Mouse (Mus musculus) left cerebral cortex, postnatal 25 days (tissue): Measurements from ENCODE around the gene Lrp3. TPM values are rescaled to one million over a fixed set of nuclear protein-coding genes. Genes with fewer than 3 reads are reported as not detected.

Source experiments
- DNase-seq, 2 experiments: peaks; one replicate each; pipeline ENCODE4 v3.0.0; 2022; ENCODE audit warnings: low spot score in 2 of 2, mixed read lengths in 1 of 2
- intact Hi-C: fragments of 180-260 bp; cut with DNase I; formaldehyde crosslinking; loops from one replicate; pipeline ENCODE4 v1.15.1; 2025
- total RNA-seq, 2 experiments: library from RNA; stranded (reverse); gene quantifications; 2 replicates each; pipeline ENCODE4 v1.2.3; 2021

Lrp3 gene
- total RNA-seq, 2 experiments from 2014 or later, result 79.3 to 81.5 TPM

DNA sequence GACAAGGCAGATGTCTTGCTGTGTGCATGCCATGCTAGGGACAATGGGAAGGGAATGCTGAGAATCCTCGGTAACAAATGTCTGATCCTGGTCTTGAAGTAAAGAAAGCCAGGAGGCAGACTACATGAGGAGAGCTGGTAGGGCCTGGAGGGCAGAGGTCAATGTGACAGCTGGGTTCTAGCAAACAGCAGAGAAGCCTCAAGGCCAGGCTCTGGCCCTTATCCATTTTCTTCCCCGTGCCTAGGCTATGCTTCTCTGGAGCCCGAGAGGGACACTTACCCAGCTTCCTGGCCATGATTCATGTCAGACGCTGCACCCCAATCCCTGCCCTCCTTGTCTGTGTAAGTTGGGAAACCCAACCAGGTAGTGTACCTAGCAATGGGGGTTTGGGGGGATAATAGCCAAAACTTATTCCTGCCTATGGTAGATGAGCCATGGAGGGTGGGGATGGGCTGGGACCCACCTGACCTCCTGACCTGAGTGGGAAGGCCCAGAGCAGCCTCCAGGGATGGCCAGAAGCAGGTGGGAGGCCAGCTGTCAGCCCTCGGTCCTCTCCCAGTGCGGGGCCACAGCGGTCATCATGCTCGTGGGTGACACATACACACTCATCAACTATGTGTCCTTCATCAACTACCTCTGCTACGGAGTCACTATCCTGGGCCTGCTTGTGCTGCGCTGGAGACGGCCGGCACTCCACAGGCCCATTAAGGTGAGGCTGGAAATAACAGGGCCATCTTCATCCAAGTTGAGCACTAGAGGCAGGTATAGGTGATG is 16.1 kb downstream of the Lrp3 start:
- intact Hi-C loops, result no loop called here
- no peak for DNase-seq

DNA sequence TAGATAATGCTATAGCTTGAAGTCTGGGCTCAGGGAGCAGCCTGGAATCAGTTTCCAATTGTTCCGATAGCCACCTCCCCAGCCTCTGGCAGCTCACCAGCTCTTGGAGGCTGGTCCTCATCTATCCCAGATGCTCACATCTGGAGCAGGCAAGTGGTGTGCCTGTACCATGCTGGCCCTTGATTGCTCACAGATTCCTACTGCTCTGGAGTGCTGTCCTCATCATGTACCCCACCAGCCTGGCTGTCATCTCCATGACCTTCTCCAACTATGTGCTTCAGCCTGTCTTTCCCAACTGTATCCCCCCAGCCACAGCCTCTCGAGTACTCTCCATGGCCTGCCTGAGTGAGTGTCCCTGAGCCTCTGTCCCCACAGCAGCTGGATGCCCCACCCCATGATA is 18.3 kb downstream of the Lrp3 start:
- intact Hi-C loops, result no loop called here
- DNase-seq, result no peak

DNA sequence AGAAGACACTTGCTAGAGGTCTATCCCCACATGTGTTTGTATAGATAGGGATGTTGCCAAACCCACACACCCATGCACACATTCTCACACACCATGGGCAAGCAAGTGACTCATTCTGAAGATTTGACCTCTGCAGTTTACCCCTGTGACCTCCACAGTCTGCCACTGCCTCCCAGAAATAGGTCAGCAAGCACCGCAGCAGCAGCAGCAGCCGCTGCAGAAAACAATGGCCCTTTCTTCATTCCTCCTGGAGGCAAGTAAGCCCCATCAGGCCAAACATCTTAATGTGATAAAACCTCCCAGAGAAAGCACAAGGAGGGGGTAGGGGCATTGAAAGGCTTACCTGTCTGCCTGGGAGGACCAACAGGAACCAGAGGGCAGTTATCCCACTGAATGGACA is 24.0 kb downstream of the Lrp3 start:
- DNase-seq, result no peak
- intact Hi-C loops, result no loop called here

DNA sequence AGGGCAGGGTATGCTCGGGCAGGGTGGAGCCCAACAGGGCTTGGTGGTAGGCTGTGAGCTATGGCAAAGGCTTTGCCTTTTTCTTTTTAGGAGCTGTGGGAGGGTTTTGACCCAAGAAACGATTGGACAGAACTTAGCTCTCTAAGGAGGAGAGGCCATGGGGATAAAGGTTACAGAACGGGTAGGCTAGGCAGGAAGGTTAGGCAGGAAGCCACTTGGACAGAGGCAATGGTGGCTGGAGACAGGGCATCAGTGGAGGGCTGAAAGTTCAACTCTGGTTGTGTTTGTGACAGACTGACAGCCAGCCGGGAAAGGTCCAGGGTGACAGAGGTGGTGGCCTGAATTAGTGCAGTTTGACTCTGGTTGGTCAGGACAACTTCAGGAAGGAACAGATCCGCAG is 25.6 kb downstream of the Lrp3 start:
- DNase-seq, result no peak
- intact Hi-C loops, result no loop called here

DNA sequence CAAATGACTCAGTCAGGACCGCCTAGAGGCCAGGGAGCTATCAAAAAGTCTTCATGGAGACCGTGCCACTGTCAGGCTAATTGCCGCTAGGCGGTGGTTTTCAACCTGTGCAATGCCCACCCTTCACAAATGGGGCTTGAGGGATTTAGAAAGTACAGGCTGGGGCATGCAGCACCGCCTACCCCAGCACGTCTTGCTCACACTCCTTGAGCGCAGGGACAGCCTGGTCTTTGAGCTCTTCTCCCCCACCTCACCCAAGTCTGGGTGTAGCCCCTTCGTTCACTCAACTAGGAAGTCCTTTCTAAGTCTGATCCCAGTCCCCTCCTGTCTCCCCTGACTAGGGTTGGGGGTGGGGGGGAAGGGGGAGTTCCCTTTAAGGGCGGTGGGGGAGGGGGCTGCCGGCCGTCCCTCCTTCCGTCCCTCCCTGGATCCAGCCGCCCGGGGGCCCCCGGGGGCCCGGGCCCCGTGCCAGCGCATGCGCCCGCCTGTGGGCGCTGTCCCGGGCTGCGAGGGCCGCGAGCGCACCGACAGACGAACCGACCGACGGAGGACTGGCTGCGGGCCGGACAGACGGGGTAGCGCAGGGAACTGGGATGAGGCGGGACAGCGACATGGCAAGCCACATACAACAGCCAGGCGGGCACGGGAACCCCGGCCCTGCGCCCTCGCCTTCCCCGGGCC is 29.3 kb downstream of the Lrp3 start, which contains the start of gene Slc7a10:
Slc7a10 (plus strand) TSS at position 497 of the 681 bp plus-strand sequence.
- intact Hi-C loops, result no loop called here
- DNase-seq, result no peak

DNA sequence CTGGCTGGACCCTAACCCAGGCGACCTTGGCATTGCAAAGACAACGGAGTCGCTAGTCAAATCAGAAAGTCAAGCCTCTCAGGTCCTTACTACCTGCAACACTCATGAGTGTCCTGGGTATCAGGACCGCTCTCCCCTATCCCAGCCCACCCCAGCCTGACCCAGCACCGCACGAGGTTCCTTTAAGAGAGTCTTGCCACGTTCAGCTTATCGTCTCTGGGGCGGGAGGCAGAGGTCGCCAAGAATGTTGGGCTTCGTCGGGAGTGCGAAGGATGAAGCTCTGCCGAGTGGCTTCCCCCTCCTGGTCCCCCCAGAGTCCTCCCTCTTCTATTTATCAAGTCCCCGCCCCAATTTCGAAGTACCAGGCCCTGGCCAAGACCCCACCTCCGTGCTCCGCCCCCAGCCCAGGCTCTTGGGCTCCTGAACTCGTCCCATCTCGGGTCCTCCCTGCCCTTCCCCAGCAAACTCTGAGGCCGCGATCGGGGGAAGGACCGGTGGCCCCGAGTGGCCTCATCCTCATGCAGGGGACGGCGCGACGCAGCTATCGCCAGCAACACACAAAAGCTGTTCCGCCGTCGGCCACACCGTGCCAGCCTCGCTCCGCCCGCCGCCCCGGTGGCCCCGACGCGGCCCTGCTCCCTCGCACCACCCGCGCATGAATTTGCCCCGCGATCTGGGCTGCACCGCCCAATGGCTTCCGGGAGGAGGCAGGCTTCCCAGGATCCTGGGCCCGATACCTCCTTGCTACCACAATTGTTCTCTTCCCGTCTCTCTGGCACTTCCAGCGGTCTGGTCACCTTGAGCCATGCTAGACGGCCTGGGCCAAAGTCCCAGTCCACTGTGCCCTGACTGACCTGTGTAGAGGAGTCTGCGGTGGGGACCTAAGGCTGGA is 30.2 kb downstream of the Lrp3 start:
- intact Hi-C loops, result no loop called here

DNA sequence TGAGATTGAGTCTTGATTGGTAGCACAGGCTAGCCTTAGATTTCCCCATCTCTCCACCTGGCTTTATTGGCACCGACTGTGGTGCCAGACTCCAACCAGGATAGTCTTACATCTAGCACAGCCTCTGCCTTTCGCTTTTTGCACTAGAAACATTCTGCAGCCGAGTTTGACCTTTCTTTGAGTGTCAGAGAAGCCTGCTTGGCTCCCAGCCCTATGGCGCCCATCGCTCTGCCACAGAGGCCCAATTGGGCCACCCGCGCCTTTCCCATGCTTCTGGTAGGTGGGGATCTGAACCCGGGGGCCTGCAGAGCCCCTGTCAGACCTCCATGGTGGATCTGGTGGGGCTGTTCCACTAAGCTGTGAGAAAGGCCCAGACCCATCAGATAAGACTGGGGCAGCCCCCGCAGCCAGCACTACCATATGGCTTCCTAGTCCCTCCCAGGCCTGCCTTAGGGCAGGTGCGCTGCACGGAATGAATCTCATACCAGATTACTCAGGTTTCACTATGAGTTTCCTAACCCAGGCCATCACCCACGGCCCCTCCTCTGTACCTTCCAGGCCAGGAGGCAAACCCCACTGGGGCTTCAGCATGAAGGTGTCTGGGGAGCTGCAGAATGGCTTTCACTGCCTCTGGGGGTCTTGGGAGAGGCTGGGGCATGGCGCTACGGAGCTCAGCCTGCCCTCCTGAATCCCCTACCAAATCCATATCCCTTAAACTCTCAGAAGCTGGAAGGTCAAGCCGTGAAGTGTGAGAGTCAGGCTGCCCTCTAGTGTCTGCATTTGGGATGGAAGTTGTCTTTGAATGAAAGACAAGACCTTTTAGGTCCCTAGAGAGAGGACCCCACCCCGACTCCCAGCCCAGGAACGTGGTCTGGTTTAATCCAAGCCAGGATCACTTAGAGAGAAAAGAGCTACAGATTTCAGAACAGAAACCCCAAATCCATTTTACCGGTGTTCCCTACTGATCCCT is 38.6 kb downstream of the Lrp3 start:
- intact Hi-C loops, result loop anchor here (2.0 to 10.0 kb wide), 2 partner anchors 86 to 262 kb away; partner anchors contain the start of gene Pepd
- DNase-seq, result peak in 1 of 2 experiments; percentile 36

More for the DNA sequence above, 30.2 kb downstream of the Lrp3 start:
- DNase-seq, result peak in 1 of 2 experiments; percentile 40

DNA sequence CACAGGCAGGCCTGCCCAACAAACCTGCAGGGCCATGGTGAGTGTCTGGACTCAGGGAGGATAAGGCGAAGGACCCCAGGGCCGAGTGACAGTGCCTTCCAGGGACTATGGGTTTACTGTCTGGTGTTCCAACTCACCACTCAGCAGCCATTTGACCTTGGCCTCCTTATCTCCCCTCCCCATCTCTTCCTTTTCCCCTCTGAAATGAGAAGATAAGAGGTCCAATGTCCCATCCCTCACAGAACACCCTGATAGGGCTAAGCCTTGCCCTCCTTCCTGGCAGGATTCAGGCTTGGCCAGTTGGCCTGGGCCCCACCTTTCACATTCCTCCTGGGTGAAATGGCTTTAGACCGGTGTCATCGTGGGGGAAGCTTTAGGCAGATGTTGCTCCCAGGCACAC is 39.8 kb downstream of the Lrp3 start:
- intact Hi-C loops, result loop anchor here (10.0 kb wide), 1 partner anchor 261 kb away; the partner anchor contains the start of gene Pepd
- DNase-seq, result no peak

DNA sequence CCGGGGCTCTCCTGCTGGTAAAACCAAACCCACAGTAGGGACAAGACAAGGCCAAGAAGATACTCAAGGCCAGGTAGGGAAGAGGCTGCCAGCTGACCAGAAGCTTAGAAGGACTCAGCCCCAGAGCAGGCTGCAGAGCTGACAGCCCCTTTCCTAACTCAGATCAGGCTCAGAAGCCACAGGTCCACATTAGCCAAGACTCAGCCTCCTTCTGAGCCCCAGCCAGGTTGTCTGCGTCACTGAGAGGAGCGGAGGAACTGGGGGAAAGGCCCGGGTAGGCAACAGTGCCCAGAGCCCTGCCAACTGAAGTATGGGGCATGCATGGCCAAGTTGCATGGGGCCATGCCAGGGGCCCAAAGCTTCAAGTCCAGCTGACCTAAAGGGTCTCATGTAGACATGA is 42.8 kb downstream of the Lrp3 start:
- DNase-seq, result no peak
- intact Hi-C loops, result loop anchor here (1.0 to 10.0 kb wide), 4 partner anchors 258 to 765 kb away; partner anchors contain the start of genes Chst8 and Pepd

DNA sequence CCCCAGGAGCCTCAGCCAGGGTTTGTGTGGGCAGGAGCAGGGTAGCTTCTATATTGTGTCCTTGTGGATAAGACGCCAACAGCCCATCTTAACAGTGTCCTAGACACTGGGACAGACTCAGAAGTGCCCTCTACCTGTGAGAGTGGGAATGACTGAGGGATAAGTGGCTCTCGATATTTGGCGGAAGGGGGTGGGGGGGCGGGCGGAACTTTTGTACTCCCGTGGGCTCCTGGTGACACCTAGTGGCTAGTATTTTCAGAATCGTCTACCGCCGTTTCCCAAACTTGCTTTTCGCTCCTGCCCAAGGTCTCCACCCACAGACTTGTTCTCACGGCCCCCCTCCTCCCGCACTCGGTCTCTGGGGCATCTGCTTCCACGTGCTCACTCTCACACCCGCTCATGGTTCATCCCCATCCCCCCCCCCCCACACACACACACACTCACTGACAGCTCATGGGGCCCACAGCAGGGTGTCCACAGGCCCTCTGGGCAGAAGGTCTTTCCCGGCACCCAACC is 43.4 kb downstream of the Lrp3 start:
- intact Hi-C loops, result loop anchor here (1.0 to 10.0 kb wide), 4 partner anchors 257 to 765 kb away; partner anchors contain the start of genes Chst8 and Pepd
- DNase-seq, result peak; percentile 71 to 74

DNA sequence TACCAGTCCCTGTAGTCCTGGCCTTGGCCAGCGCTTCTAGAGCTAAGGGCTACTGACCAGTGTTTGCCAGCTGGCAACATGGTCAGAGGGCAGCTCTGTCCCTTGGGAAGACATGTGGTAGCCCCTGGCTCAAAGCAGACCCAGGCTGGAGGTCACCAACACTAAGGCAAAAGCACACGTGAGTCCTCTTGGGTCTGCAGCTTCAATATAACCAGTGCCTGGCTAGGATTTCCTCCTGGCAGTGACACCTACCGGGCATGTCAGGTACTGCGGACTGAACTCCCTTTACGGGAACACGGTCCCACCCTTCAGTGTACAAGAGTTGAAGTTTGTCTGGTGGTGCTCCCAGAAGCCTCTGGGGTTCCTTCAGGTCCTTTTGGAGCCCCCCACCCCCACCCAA is 46.0 kb downstream of the Lrp3 start:
- peak; percentile 87 to 88 for DNase-seq
- intact Hi-C loops, result loop anchor here (1.0 kb wide), 2 partner anchors 50 to 143 kb away; partner anchors contain the start of gene Cebpa

DNA sequence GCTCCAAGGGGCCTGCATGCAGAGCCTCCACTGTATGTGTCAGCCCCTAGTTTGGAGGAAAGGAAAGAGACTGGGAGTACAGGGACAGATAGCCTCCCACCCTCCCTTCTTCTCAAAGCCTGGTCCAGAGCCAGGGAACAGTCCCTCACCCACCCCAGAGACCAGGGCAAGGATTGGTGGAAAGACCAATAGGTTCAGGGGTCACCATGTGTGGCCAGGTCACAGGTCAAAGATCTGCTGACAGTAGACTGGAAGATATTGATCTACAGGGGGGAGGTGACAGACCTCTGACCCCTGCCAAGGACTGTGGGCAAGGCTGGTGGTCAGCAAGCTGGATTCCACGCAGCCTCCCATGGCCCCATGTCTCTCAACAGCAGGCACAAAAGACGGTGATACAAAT is 47.4 kb downstream of the Lrp3 start:
- intact Hi-C loops, result loop anchor here (2.0 kb wide), 1 partner anchor 41 kb away; no protein-coding TSS in a partner anchor
- DNase-seq, result no peak

DNA sequence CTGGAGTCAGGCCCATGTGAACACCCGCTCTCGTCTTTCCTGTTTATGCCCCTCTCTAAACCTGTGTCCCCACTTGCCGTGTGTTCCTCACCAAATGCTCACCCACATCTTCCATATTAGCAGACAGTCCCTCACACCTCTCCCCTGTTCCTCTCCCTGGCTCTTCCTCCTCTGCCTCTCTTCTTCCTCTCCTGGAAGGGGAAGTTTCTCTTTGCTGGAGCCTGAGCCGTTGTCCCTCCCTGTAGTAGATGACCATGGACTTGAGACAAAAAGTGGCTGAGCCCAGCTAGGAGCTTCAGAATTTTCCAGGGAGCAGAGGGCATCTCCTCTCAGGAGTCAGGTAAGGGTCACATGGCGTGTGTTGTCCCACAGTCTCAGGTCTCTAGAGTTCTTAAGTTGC is 48.3 kb downstream of the Lrp3 start:
- intact Hi-C loops, result loop anchor here (2.0 kb wide), 1 partner anchor 40 kb away; no protein-coding TSS in a partner anchor
- DNase-seq, result no peak

DNA sequence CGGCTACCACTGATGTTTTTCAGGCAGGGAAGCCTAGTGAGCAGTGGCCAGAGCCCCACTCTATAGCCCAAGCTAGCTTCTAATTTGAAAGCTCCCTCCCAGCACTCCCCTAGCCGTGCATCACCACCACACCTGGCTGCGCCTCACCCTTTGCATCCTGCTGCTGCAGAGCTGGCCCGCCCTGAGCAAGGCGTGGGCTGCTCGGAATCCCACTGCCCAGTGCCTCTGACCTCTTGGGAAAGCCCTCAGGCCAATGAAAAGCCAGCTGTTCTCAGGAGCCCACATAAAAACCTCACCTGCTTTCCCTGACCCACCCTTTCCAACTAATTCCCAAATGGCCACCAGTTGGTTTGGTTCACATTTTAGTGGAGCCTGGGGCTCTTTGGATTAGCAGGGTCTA is 51.2 kb downstream of the Lrp3 start:
- intact Hi-C loops, result no loop called here
- DNase-seq, result no peak

DNA sequence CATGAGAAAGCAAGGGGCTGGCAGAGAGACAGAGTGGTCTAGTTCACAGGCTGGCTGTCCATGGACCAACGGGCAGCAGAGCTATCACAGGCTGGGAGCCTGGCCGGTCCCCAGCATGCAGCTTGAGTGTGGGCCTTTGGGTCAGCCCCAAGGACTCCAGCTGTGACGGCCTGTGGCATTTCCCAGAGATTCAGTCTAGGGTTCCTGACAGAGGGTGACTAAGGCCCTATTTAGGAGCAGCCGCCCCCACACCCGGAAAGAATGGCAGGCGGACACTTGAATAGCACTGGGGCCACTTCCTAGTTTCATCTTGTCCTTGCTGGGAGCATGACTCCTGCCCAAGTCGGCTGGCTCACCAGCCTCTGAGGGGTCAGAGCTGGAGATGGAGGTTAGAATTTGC is 51.7 kb downstream of the Lrp3 start:
- intact Hi-C loops, result no loop called here
- no peak for DNase-seq

DNA sequence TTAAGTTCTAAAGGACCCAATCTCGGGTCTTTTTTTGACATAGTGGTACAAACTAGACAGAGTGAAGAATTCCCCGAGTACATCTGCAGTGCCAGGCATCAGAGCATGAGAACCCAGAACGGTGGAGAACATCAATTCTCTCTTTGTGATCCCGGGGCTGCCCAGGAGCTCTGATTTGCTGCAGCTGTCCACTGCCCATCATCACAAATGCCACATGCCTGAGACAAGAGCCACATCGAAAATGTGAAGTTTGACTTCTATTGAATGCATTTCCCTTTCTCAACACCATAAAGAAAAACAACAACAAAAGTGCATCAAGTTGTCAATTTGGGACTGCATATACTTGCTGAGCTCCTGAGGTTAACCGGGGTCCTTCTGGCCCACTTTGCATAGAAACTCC is 52.9 kb downstream of the Lrp3 start:
- intact Hi-C loops, result no loop called here
- no peak for DNase-seq

DNA sequence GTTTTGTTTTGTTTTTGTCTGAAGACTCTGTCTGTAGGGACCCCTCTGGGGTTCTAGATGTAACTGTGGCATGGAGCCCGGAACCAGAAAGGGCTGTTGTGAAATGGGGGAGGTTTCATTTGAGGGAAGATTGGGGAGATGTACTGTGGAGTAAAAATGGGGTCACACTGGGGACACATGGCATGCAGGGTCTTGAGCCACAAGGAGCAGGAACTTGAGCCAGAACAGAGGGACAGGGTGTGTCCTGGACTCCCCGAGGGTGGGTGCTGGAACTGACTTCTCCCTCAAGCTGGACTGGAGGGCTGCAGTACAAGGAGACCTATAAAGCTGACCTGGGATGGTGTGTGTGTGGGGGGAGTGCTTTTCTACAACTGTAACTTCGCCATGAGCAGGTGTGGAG is 57.8 kb downstream of the Lrp3 start:
- DNase-seq, result no peak
- intact Hi-C loops, result no loop called here
